Mouse (Mus musculus) heart, adult 18-20 months (tissue): ENCODE results near the gene Tcf25. TPM values are rescaled to one million over a fixed set of nuclear protein-coding genes. Genes with fewer than 3 reads are reported as not detected.

ENCODE experiments used
- DNase-seq, 2 experiments: peaks; one replicate each; pipeline ENCODE4 v3.0.0; 2021 to 2022; ENCODE audit warnings: mixed read lengths in 1 of 2
- total RNA-seq, 2 experiments: library from RNA; stranded (reverse); gene quantifications; 2 replicates each; pipeline ENCODE4 v1.2.3; 2021

Gene Tcf25
- total RNA-seq, 2 experiments from 2014 or later: 129 to 152 TPM

DNA sequence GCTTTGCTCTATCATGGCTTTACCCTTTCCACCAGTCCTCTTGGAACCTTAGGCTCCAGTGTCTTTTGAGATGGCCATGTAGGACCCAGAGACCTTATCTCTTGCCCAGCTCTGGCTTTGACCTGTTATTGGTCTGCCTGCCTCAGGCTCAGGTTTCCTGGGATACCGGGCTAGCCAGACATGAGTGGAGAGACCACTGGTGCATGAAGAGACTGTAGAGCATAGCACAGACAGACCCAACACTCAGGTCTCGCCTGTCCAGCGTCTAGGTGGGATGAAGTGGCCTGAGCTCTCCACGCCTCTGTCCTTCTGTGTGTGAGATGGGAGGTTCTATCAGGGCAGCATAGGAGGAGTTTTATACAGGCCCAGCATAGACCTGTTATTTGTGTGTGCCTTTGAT lies 24.5 kb upstream of the Tcf25 start:
- no peak for DNase-seq

DNA sequence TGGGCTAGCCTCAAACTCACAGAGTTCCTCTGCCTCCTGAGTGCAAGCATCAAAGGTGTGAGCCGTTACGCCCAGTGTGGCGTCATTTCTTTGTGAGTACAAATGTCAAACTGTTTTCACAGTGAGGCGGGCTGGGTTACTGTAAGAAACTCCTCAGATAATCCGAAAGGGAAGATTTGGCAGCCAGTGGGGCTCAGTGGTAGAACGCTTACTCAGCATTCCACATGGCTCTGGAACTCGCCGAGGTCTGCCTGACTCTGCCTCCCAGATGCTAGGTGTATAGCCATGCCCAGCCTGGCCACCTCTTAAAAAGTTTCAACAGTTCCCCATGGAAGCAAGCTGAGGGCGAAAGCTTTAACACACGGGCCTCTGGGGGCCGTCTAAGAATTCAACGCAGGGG lies 21.4 kb upstream of the Tcf25 start:
- DNase-seq: no peak

DNA sequence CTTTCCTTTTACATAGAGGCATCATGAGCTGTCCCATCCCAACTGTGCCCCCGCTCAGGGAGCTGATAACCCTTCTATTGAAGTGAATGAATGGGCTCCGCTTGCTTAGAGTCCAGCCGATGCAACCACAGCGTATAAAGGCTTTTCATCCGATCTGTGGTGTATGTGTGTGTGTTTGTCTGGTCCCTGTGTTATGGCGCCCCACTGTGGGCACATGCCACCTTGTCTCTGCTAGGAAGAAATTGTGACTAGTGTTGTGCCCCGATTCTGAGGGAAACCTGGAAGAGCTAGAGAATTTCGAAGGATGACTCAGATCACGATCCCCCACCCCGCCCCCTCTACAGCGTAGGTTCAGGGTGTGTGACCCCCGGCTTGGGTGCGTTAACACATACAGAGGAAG lies 20.8 kb upstream of the Tcf25 start:
- DNase-seq: no peak

DNA sequence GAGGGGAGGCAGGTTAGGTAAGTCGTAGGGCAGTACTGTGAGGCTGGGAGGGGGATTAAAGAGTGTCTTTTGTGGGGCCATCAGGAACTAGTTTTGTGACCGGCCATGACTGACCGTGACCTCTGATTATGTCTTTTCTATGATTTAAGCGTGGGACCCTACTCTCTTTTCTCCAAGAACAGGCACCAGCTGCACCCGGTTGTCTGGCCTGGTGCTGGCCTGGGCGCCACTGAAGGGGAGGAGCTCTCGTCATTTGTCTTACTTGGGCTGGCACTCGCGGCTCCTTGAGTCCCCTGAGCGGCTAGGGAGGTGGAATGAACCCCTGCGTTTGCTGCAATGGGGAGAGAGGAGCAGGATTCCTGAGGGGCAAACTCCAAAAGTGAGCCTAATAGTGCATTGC lies 20.3 kb upstream of the Tcf25 start:
- DNase-seq: no peak

DNA sequence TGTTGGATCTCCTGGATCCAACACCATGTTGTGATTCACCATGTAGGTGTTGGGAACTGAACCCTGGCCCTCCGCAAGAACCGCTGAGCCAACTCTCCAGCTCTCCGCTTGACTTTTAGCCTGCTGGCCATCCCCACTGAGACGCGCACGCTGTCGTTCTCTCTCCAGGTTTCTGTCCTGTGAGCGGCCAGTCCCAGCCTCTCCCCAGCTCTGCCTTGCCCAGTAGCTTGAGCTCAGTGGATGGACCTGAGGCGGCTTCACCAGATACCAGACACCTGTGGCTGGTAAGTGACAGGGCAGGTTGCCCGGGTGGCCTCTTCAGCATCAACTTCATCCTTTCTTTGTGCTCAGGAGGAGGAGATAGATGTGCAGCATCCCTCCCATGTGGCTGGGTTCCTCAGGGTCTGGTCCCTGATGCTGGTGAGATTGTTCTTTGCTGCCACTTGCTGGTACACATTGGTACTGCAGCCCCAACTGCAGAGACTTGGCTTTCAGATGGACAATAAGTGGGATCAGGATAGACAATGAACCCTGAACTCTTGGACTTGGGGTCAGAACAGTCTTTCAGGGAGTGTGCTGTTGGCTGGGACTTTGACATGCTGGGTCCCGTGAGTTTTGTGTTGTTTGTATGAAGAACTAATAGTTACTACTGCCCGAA lies 12.3 kb upstream of the Tcf25 start:
- DNase-seq: peak; percentile 64 to 91

DNA sequence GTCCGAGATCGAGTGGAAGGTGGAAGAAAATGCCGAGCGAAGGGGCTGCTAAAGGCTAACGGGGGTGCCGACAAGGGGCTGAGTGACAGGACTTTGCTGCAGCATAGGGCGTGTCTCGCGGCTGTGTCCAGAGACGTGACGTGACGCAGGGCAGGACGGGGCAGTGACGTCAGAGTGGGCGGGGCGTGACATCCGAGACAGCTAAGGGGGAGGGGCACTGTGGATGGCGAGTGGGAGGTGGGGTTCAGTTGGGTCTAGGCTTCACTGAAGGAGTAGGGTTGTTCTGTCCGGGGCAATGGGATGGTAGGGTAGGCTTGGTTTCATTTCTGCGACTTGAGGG lies 656 bp downstream of the Tcf25 start:
- peak; percentile 95 to 96 for DNase-seq

DNA sequence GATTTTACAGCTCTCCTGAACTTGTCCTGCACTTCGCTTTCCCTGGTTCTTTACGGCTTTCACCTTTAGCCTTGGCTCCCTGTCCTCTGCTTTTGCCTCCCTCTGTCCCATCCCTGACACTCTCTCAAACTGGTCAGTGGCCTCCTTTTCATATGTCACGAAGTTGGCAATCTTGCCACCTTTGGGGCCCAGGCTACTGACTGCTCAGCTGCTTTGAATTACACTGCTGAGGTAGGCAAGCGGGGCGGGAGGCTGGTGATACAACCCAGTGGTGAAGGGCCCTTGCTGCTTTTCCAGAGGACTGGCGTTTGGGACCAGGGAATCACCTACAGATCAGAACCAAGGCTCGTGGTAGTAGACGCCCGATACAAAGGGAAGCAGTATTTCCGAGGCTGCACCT lies 2.1 kb downstream of the Tcf25 start:
- no peak for DNase-seq

DNA sequence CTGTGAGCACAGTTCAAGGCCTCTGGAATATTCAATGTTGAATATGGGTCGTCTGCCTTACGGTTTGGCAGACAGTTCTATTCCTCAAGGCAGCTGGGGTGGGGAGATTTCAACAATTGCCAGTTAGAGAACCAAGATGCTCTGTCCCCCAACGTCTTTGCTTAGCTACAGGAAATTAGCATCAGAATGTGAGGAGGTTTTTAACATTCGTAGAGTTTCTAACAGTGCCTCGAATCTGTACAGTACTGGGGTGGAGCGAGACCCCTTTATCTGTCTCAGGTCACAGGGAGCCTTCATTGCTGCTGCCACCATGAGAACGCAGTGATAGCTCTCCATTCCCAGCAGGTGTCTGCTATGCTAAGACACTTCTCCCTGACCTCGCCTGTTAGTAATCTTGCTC lies 2.6 kb downstream of the Tcf25 start:
- no peak for DNase-seq

DNA sequence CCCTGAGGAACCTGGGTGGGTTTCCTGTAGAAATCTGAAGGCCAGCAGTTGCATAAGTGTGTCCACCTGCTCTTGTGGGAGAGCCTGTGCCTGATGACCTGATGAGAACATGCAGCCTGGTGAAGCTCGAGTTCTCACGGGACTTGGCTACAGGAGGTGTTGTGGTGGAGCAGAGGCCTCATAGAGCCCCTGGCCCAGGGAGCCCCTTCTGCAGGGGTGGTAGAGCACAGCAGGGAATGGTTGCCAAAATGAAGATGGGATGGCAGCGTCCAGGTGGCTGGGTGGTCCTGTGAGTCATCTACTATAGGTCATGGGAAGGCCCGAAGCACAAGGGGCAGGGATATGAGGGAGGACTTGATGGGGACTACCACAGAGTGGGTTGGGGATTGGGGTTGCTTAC lies 8.2 kb downstream of the Tcf25 start:
- no peak for DNase-seq

DNA sequence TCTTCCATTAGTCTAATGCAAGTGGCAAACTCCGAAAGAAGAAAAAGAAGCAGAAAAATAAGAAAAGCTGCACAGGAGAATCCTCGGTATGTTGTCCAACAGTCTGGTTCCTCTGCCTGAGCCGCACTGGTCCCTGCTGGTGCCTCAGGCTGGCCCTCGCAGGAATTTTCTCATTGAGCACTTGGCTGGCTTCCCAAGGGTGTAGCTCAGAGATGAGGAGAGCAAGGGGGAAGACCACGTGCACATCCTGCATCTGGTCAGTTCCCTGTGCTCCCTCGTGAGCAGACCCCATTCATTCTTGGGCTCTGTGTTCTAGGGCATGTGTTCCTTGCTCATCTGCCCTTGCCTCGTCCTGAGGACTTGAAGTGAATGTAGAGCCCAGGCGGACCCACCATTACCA lies 9.0 kb downstream of the Tcf25 start:
- DNase-seq: peak in 1 of 2 experiments; percentile 36

DNA sequence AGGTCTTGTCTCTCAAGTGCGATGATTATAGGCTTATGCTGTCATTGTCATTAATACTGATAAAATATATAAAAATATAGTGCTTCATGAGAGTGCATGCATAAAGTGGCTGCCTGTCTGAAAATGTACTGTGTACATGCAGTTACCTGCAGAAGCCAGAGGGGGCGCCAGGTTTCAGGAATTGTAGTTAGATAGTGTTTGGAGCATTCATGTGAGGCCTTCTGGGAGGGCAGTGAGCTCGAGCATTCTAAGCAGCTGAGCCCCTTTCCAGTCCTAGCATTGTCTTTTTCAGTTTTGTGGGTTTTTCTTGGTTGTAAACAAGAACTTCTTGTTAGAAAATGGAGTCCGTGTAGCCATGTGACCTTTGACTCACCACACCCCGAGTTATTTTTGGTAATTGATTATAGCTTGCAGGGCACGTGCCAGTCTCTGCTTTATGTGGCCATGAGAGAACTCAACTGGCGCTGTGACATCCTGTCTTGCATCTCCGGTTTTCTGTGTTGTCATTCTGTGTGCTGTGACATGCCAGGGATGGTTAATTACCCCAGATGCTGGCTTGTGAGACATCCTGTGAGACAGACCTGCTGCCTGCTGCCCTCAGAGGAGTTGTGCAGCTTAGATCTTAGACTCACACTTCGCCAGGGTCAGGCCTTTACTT lies 11.5 kb downstream of the Tcf25 start:
- DNase-seq: no peak

DNA sequence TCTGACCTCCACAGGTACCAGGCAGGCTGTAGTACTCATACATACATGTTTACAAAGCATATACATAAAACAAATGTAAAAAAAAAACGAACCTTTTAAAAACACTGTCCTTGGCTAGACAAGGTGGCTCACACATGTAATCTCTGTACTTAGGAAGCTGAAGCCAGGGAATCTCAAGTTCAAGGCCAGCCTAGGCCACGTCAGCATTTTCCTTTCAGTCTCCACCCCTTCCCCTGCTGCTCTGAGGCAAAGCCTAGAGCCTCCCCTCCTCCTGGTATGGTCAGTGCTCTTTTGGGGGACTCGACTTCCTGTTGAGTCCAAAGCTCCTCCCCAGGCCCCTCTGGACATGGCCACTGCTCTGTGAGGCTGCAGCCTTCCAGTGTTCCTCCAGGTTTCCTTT lies 13.5 kb downstream of the Tcf25 start:
- DNase-seq: no peak

DNA sequence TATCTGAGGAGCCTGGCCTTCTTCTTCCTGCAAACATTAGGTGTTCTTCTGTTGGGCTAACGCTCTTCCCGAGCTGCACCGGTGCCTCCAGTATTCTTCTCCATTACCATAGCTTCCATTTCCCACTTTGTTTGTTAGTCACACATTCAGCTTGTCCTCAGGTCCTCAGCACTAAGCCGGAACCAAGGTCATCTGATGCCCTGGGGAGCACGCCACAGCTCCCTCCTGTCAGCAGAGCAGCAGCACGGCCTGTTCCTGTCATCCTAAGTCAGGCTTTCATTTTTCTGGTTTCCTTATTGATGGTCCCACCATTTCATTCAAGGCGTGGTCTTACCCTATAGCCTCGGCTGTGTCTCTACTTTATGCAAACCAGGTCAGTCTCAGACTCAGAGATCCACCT lies 14.2 kb downstream of the Tcf25 start:
- DNase-seq: no peak

DNA sequence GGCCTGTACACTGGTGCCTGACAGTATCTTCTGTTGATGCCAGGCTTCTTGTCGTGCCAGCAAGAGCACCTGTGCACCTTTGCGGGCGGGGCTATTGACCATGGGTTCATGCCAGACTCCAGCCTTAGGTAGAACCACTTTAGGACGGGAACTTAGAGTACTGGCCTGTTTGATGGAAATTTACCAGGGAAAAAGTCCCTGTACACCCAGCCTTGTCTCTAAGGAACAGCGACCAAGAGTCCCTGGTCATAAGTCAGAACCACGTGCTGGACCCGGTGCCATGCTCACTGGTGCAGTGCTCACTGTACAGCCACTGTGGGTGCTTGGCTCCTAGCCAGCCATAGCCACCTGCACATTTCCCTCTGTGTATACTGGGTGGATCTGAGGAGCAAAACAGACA lies 15.5 kb downstream of the Tcf25 start:
- DNase-seq: no peak

DNA sequence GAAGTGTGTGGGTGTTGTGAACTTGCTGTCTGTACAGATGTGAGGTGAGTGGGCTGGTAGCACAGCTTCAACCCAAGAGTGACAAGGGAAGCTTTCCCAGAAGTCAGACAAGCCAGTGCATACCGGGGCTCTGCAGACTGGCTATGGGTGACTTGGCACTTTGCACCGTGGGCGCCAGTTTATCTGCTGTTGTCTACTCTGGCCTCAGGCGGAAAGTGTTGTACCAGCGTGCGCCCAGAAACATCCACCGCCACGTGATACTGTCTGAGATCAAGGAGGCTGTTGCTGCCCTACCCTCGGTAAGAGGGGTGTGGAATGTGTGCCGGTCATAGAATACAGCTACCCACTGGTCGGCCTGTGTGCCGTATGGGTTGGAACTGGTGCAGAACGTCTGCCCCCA lies 24.8 kb downstream of the Tcf25 start:
- DNase-seq: peak in 1 of 2 experiments; percentile 45

DNA sequence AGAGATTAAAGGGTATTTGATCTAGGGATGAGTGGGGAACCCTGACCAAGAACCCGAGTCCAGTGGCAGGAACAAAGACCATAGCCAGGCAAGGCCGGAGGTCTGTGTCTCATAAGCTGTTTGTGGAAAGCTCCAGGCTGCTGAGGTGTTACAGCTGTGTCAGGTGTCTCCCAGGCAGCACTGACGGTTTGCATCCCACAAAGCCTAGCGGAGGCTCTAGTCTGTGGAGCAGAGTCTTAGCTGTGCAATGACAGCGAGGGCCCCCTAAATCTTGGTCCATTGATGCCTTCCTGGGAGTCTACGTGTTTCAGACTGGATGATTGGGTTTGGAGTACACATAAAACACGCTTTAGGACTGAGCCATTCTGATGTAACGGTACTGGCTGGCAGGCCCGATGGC lies 28.4 kb downstream of the Tcf25 start:
- DNase-seq: no peak

DNA sequence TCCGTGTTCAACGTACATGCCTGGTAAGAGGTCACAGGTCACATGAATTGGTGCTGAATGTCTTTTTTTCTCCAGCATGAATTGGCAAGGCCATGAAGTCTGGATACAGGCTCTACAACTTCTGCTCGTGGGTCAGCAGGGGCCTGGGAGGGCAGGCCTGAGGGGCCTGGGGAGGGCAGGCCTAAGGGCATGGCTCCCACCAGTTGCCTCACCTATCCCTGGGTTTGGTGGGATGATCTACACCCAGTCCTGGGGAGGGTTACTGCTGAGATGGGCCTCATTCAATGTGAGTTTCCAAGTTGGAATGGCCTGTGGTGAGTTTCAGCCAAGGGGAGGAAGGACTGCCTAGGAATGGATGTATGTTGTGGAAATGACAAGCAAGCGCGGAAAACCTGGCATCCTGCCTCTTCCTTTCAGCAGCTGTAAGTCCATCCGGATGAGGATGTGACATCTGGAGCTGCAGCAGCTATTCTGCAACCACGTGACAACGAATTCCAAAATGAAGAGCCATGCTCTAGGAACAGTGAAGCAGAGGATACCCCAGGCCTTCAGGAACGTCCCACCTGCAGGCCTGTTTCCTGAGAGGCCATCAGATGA lies 29.3 kb downstream of the Tcf25 start:
- DNase-seq: peak in 1 of 2 experiments; percentile 31

DNA sequence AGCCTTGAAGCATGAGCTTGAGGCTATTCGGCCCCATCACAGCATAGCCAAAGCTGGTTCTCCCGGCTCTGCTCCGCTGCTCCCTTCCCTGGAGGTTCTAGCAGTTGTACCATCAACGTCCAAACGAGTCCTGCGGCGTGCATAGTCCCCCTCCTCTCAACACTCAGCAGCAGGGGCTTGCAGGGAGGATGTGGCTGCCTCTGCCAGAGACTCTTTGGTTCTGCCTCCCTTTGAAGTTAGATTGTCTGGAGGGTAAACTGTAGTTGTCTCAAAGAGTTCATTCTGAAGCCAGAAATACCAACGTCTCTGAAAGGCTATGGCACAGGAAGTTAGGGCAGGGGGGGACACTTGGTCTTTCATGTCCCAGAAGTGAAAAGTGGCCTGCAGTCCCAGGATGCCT lies 31.0 kb downstream of the Tcf25 start:
- DNase-seq: no peak

DNA sequence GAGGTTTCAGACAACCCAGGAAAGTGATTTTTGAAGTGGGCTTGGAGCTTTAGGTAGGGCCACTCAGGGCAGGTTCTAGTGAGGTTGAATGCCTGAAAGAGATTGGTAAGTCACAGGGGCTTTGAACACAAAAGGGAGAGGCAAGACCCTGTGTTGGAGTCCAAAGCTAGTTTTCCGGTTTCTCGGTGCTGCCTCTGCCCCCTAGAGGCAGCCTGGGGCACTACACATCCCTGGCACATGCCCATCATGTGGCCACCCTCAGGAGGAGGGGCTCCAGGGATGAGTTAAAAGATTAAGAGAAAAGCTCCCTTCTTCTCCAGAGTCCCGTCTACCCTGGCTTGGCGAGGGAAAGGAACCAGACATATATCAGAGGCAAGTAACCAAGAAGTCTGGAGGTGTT lies 33.2 kb downstream of the Tcf25 start, which contains the start of gene Mc1r:
TSS of gene Mc1r (plus strand) at position 322 of the 400 bp plus-strand sequence.
- DNase-seq: peak; percentile 36 to 63

DNA sequence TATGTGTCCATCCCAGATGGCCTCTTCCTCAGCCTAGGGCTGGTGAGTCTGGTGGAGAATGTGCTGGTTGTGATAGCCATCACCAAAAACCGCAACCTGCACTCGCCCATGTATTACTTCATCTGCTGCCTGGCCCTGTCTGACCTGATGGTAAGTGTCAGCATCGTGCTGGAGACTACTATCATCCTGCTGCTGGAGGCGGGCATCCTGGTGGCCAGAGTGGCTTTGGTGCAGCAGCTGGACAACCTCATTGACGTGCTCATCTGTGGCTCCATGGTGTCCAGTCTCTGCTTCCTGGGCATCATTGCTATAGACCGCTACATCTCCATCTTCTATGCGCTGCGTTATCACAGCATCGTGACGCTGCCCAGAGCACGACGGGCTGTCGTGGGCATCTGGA lies 34.1 kb downstream of the Tcf25 start:
- DNase-seq: no peak

DNA sequence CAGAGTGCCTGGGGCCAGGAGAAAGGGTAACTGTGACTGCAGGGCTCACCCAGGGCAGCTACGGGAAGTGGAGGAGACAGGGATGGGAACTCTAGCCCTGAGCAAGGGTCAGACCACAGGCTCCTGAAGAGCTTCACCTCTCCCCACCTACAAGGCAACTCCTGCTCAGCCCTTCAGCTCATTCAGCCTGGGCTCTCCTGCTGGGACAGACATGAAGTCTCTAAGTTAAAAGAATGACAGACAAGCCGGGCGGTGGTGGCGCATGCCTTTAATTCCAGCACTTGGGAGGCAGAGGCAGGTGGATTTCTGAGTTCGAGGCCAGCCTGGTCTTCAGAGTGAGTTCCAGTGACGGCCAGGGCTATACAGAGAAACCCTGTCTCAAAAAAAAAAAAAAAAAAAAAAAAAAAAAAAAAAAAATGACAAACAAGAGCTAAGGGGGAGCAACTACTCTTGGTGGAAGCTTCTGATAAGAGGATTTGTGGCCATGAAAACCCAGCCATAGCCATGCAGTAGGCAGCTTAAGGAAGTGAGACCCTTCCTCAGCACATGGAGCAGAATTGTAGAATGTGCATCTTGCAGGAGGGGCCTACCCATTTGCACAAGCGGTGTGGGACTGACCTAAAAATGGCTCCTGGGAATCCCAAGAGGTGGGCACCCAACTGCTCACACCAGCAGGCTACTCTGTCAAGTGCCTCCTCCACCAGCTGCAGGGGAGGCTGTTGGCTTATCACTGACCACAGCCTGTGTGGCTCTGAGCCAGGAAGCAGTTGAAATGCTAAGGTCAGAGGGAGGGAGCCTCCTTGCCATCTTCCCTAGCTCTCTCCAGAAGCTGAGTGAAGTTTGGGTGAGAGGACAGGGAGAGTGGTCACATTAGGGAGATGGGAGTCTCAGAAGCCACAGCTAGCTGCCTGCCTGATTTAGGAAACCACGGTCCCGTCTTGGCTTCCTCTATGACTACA lies 35.3 kb downstream of the Tcf25 start:
- no peak for DNase-seq

DNA sequence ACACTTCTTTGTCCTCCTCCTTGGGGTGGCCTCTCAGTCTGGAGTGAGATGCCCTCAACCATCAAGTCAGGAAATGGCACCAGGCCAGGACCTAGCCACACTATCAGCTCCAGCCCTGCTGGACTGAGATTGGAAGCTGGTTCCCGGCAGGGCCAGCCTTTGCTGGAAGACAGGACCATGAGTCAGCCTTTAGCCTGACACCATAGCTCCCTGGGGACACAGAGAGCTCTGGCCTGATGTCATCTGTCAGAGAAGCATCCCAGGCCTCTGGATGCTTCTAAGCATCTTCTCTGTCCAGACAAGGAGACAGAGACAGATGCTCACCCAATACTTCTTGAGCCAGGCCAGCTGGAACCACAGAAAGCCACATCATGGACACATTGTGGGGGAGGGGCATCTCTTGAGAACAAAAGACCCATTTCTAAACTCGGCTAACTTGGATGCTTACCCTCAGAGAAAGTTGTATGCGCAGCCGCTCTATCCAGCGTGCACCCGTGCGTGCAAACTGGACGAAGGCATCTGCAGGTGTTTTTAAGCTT lies 36.6 kb downstream of the Tcf25 start:
- peak; percentile 66 to 71 for DNase-seq
